Mouse (Mus musculus): ENCODE measurements at regions not wholly inside any gene's neighbourhood (a gene's known extent, or its start where the extent isn't known, plus 50 kb on each side); places are given as distances from the start of the nearest gene placed in this dataset.

DNA sequence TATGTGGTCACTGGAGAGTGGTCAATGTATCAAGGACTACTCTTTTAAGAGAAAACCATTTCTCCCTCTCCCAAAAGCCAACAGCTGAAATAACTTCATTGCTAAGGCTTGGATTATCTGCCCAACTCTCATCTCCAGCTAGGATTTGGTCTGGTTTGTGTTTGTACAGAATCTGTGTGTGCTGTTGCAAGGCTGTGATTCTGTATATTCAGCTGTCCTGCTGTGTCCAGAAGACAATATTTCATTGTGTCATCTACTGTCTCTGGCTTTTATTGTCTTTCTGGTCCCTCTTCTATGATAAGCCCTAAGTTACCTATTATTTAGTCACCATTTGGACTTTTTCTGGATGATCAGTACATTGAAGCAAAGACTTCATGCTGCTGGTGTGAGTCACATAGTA, 110.9 kb downstream of the Cenpc1 start:
- no peak for DNase-seq

DNA sequence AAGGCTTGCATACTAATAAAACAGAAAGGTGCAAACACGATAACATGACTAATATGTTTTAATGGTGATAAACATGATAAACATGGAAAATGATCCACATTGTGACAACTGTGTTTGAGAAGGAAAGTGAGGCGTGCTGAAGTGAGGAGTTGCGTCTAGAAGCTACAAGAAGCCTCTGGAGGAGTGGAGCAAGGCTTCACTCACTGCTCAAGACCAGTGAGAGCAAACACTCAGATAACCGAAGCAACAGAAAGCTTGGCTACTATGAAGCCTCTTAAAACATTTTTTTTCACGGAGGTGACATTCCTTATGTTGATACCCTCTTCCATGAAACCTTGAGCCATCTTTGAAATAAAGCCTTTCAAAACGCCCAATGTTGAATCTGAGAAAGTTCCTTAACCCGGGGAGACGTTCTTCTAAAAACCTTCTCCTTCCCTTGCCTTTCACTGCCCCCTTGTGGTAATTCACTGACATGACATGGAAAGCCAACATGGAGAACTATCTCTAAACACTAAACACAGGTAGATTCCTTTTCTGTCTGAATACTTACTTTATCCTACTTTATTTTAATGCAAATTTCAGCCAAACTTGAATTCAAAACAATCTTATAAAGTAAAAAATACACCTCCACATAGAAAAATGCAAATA, 128.6 kb downstream of the Cenpc1 start:
- DNase-seq, result peak; percentile 4

DNA sequence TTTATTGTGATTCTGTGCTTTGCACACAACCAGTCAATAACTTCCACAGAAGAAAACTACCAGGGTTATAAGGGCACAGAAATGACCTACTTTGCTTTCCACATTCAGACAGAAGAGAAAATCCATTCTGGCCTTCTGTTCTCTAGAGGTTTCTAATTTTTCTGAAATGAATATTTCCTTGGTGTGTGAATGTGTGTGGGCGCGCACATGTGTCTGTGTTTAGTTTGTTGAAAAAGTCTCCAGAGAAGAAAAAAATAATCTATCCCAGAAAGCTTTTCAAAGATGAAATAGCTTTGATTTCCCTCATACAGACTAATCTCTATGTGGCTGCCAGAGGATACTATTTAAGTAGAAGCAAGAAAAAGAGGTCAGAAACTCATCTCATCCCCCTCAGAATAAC, 147.1 kb downstream of the Cenpc1 start:
- no peak for DNase-seq

DNA sequence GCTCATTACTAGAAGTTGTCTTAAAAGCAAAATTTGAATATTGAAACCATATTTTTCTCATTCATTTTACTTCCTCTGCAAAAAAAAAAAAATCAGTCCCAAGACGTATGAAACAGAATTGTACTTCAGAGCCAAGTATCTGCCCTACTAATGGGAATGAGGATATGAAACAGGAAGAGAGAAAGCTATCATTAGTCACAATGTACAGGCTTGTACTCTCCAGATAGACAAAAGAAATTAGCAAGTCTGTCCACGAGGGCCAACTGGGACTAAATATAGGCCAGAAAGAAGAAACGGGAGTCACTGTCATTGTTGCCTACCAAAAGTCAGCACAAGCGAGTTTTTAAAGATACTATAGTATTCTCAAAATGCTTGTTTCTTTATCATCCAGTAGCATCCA, 150.4 kb downstream of the Cenpc1 start:
- DNase-seq, result no peak

DNA sequence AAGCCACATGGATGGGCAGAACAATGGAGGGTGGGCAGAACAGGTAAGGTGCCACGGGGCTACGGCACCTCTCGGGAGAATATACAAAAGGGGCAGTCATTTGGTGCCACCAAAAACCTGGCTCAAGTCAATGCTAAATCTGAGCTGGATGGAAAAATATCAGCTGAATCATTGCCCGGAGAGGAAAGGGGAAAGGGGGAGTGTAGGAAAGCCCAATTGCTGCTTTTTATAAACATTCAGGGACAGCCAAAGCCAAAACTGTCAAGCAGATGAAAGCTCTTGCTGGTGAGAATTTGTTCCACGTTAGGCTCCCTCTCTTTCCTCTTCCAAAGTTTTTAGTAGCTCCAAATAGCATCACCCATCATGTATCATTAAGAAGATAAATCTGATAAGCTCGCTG, 168.9 kb downstream of the Cenpc1 start:
- no peak for DNase-seq

DNA sequence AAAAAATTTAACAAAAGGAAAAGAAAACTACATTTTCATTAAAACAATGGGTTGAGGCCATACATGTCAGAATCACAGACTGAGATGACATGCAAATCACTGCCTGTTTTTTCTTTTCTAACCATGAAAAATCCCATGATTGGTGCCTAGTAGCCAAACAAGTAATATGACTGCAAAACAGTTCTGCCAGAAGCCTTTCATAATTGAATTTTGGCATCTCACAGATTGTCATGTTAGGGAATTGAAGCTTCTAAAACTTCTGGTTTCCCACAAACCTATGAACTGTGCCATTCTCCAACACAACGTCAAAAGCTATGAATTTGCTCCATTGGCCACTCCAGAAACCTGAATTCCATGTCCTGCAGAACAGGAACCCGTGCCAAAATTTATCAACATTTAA, 169.6 kb downstream of the Cenpc1 start:
- DNase-seq, result no peak

DNA sequence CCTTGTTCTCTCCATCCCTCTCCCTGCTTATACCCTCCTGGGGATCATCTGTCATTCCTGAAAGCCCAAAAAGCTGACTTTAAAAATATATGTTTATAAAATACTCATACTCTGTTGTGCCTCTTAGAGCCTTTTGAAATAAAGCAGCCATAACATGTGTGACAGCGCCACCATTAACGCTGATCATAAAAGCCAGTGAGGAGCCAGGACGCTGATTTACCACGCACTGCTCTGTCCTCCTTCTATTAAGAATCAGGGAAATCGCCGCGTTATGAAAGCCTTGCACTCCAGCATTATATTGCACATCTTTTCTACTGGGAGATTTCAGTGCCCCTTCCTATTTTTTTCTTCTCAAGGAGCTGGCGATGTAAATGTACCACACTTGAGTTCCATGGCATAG, 195.1 kb downstream of the Cenpc1 start:
- no peak for DNase-seq

DNA sequence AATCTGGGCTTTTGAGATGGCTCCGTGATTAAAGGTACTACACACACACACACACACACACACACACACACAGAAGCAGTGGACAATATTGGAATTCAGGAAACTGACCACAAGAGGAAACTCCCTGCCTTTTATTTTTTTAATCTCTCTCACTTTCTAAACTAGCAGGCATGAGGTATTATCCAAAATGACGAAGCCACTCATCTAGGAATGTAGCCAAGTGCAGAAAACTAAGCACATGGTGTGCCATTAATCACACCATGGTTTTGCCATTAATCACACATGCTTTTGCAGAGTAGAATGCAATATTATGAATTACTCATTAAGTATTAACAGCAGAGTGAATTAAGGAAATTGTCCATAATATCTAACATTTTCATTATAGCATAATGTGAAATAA, 232.8 kb downstream of the Cenpc1 start:
- DNase-seq, result no peak

DNA sequence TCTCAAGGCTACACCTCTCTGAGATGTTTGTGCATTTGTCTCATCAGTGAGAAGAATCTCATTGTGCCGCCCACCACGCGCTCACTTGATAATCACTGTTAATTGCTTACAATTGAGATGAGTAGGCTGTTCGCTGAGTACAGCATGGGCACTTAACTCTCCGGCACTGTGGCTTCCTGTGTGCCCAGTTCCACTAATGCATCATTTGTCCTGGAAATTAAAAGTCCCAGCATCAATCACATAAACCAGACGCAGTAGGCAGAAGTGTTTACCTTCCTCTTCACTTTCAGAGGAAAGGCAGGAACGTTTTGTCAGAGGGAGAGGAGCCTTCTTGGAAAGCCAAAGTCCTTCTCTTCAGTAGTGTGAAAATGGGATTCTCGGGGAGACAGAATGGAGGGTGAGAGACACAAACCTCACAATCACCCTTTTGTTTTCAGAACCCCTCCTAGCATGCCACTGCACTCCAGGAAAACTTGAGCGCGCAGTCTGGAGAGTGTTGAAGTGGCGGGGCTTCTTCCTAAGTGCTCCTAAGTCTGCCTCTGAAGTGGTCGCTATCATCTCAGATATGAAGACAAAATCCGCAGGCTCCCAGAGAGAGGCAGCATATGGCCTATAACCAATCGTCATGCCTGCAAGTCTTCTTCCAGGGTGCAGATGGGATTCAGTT, 269.7 kb downstream of the Cenpc1 start:
- no peak for DNase-seq

DNA sequence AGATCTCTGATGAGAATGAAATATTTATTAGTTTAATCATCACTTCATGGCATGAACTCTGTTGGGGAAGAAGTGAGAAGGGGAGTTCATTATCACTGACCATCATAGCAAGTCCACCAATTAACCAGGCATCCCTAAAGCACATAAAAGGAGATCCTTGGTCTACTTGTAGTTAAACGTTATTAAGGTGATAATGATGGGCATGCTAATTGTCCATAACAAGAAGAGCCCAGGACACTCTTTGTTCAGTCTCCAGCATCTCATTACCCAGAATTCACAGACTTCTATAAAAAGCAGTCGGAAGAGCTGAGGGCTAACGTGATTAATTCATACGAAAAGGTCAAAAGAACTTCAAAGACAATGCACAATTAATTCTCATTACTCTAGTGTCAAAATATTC, 272.2 kb downstream of the Cenpc1 start:
- DNase-seq, result no peak

DNA sequence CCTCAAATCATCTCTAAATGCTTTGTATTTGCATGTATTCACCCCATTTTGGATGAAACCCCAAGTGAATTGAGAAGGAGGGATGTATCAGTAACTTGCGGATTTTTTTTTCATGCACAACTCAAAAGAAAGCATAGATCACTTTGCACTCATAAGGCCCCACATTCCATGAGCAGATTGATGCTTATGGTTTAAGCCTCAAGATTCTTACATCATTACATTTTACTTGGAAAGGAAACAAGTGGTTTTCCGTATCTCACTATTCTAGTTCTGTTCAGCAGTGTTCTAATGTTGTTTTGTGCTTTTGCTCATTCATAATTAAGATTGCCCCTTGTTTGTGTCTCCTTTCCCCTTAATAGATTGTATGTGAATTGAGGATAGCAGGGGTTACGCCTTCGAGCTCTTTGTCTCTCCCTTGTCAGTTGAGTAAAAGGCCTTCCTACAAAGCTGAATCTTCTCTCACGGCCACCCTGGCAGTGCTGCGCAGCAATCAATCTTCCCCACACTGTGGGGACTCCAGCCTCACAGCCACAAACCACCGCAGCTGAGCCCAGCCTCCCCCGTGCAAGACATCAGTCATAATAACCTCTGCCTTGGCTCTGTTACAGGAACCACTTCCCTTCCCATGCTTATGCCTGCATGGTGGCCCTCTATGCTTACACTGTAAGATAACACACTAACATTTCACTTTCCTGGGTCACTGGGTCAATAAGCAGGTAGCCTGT, 284.5 kb downstream of the Cenpc1 start:
- no peak for DNase-seq

DNA sequence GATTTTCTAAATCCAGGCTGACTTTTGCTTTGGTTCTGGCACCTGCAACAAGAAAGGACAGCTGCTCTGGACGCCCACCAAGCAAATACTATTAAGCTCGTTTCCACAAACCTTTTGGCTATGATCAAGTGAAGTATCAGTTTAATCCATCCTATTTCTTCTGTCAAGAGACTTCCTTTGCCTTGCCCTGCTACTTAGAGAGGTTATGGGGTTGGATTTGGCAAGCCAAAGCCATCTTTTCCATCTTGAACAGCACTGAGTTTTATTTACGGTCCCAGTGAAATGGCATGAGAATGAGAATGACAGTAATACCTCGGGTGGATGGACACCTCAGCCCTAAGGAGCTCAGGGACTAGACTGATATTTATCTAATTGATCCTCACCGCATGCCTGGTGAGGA, 285.4 kb downstream of the Cenpc1 start:
- no peak for DNase-seq

DNA sequence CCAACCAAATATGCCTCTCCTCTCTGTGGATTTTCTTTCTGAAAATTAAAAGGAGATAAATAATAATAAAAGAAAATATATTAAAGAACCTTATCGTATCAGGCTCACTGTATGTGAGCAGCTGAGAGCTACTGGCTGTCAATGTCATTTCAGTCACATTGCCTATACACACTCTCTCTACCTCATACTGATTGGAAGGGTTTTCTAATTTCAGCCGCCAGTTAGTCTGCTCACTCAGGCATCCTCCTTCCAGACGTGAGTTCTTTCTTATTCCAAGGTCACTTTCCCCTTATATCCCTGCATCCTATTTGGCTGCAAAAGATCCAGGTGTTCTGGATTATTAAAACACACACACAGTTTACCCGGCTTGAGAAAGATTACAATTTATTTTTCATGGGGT, 286.2 kb downstream of the Cenpc1 start:
- DNase-seq, result no peak

DNA sequence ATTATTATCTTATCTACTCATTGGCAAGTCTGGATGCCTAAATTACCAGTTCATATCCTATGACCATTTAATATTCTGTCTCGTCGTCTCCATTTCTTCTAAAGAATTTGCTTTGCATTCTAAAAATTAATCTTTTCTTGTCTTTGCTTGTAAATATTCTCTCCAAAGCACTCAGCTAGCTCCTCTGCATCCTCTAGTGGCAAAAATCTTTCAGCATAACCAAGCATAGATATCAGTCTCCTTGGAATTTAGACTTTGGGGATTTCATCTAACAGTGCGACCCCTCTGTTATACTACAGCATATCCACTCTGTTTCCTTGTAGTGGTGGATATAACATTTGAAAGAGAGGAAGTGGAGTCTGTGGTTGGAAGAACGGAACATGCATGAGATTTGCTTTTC, 292.7 kb downstream of the Cenpc1 start:
- DNase-seq, result no peak

DNA sequence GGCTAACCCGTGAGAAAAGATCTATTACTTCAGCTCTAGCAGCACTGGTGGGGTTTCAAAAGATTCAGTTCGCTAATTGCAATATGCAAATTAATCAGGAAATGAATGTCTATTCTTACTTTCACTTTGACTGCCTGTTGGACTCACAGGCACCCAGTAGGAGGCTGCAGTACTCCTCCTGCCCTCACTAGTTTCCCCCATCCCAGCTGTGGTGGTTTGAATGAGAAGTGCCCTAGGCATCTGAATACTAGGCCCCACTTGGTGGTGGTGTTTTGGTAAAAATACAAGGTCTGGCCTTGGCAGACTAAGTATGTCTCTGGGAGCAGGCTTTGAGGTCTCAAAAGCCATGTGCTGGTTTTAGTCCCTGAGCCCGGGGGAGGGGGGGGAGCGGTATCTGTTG, 293.3 kb downstream of the Cenpc1 start:
- DNase-seq, result no peak

DNA sequence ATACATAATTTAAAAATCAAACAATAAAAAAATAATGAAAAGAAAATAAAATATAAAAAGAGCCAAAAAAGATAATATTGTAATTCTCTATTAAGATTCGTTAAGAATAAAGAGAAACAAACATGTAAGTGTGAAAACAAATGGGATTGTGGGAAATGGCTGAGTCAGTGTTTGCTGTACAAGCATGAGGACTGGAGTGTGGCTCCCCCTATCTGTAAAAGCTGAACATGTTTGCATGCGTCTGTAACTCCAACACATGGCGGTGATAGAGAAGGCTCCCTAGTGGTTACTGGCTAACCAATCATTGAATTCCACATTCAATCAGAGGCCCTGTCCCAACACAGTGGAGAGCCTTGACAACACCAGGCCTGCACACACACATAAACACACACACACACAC, 298.2 kb downstream of the Cenpc1 start:
- DNase-seq, result no peak

DNA sequence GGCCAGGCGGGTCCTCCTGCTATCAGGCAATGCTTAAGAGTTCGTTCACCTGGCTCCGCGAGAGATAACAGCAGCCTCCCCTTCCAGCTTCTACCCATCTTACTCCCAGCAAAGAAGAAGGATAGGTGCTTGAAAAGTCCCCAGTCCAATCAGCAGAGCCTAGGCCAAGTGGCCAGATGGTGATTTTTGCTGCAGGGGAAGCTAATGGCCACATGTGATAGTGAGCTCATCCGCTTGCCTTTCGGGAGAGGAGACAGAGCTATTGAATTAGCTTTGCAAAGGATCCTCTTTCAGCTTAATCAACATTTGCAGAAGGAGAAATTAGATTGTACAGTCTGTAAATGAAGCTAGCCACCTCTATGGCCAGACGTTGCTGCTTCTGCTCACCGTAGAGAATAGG, 308.7 kb downstream of the Cenpc1 start:
- DNase-seq, result no peak

DNA sequence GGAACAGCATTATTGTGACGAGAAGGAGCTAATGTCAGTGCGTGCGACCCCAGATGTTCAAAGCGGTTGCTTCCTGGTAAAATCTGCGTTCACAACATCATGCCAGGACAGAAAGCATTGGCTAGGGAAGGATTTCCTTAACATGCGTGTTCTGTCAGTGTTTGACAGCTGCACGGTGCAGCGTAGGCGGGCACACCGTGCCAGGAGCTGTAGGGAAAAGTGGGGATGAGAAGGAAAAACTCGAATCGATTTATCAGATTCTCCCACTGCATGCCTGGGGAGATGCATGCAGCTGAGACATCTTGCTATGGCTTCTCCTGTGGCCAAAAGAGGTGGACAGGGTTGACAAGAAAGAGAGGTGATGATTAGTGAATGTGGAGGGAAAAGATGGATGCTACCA, 311.2 kb downstream of the Cenpc1 start:
- DNase-seq, result no peak

DNA sequence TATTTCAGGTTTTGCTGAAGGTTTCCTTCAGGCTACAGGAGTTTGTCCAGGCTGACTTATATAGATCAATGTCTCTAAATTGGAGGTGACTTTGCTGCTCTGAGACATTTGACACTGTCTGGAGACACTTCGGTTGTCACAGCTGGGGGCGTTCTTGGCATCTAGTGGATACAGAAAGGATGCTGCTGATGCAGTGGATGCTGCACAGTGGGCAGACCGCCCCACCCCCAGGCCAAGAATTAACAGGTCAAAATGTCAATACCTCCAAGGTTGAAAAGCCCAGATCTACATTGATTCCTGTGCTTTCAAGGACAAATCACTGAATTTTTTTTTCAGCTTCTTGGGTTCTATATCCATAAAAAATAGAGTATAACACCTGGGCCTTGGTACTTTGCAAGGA, 312.3 kb downstream of the Cenpc1 start:
- DNase-seq, result no peak

DNA sequence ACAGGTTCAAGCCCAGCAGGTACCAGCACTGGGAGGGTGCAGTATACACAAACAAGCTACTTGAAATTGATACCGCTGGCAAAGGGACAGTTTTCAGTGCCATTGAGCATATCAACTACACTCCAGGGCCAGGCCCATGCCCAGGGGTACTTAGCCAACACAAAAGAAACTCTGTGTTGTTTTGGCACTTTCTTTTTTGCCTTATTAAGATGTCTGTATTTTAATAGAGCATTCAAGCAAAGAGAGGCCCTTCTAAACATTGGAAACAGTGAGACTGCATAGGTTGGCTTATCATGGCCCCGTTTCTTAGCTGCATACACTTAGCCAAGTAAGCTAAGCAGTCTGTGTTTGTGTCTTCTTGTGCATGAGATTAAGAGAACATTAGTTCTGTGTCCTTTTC, 313.7 kb downstream of the Cenpc1 start:
- DNase-seq, result no peak

DNA sequence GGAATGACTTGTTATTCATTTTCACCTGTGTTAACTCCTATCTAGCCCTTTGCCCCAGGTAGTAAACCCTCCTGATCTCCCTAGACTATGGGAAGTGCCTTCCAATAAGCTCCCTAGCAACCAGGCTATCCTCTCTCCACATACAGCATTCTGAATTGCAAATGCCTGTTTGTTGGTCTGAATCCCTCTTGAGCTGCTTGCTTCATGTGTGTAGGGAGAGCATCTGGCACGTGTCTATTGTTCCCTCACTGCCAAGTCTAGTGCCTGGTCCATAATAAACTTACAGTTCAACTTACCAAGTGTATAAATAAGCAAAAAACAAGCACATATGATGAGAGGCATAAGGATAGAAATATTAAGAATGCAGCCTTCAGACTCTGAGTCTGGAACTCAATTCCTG, 314.5 kb downstream of the Cenpc1 start:
- no peak for DNase-seq

DNA sequence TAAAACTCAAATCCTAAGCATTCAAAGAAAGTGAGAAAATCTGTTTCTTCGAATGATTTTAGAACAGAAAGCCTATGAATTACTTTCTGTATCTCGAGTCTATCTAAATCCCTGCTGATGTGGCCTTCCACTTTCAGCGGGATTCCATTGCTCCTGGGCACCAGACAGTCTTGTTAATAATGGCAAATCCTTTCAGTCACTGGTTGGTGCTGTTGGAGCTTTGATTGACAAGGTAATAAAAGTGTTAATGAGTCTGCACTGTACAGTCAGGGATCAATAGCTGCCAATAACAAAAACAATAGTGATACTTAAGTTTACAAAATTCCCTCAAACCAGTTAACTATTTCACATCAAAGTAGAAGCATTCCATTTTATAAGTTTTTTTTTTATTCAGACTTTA, 335.8 kb downstream of the Cenpc1 start:
- DNase-seq, result no peak

DNA sequence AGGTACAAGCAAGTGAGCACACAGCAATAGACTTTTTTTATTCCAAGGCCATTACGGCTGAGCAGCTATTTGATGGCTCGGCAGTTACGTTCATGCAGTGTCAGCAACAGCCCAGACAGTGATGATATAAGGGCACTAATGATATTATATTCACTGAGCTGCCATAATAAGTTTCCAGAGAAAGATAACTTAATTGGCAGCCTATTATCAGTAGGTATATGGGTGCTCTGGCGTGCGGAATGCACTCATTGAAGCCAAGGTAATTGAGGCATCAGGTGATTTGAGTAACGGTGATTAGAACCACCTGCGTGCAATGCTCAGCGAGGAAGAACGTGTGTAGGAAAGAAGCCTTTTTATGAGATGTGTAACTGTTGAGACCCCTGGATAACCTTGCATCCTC, 358.0 kb downstream of the Cenpc1 start:
- no peak for DNase-seq

DNA sequence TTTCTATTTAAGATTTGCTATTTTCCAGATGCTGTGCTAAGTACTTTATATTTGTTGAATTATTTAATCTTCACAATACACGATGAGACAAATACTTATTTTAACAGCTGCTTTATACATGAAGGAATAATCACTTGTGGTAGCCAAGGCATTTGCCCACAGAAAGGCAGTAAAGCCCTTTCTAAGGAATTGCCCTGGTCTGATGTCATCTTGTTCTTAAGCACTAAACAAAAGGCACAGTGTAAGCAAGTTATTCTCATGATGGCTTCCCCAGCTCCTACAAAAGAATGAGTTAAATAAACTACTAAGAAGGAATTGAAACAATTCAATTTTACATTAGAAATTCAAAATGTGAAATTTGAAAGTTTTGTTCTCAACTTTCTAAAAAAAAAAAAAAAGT, 358.8 kb downstream of the Cenpc1 start:
- DNase-seq, result no peak

DNA sequence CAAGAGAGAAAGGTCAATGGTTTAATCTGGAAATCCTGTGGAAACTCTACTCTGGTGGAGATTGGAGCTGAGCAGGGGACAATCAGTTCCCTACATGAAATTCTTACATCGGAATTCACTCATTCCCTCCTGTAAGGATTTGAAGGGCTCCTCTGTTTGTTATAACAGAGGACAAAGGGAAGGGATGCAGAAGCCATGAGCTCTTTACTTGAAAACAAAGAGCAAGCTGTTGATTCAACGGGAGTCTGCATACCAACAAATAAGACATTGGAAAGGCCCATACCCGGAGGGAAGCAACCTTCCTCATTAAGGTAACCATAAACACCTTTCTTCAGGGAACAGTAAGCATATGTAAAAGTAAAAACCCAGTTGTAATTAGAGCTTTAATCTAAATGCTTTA, 359.3 kb downstream of the Cenpc1 start:
- no peak for DNase-seq
